Mouse (Mus musculus) C2C12 (cell line): ENCODE results near the gene Elf1.

Experiments
- CEBPB ChIP-seq: IDR thresholded peaks from one replicate; pipeline ENCODE4 v1.6.1; 2011; ENCODE audit warnings: low read depth, mild to moderate bottlenecking, control low read depth, moderate library complexity
- CTCF ChIP-seq: IDR thresholded peaks from one replicate; pipeline ENCODE4 v1.5.1; 2011; ENCODE audit not compliant: control insufficient read depth, insufficient read depth, insufficient read length
- MAX ChIP-seq: IDR thresholded peaks from one replicate; pipeline ENCODE4 v1.6.1; 2011; ENCODE audit warnings: mild to moderate bottlenecking, control low read depth
- MYOG ChIP-seq: IDR thresholded peaks from one replicate; pipeline ENCODE4 v1.6.1; 2011; ENCODE audit not compliant: control insufficient read depth, insufficient read length; ENCODE audit errors: extremely low read depth
- USF1 ChIP-seq: IDR thresholded peaks from one replicate; pipeline ENCODE4 v1.6.1; 2011; ENCODE audit warnings: low read depth, mild to moderate bottlenecking, control low read depth, moderate library complexity

GRCm38 (mm10) chr14:79583526-79584245 lies 102.7 kb downstream of the Elf1 start:
- TF ChIP-seq CTCF: no peak
- no peak for TF ChIP-seq MYOG
- TF ChIP-seq USF1: no peak
- no peak for TF ChIP-seq CEBPB
- no peak for TF ChIP-seq MAX
